23 mouse cellular contexts compared by ENCODE assay signal in the genomic region with DNA sequence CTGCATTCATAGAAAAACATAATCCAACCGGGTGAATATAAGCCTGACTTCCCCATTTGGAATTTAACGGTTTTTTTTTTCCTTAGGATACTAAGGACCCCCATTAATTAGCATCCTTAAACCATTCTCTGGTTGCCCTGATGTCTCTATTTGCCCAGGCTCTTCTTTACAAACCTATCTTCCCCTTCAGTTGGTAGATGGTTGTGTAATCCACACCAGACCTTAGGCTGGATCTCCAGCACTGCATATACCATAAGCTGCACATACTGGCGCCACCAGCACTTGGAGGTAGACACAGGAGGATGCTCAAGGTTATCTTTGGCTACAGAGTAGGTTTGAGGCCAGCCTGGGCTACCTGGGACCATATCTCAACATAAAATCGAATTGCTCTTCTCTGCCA.
"Had no signal": no experiment of that assay in that cellular context is flagged by ENCODE, and none has a peak within 500 bp of the region (broad histone marks: within the 10 kb centered on the region; RNA-seq: fewer than 3 reads in every experiment).

No protein-coding gene starts in this region.

- ATAC-seq: forebrain, postnatal 0 days; hindbrain, postnatal 0 days; intestine, embryonic 16.5 days; liver, embryonic 12.5 days had no signal

- H3K36me3 ChIP-seq: heart, embryonic 15.5 days; hindbrain, embryonic 13.5 days; hindbrain, embryonic 15.5 days; kidney, embryonic 15.5 days; limb, embryonic 13.5 days; limb, embryonic 15.5 days; liver, embryonic 12.5 days had no signal

- H3K27me3 ChIP-seq: heart, embryonic 13.5 days; heart, embryonic 15.5 days; hindbrain, embryonic 13.5 days; hindbrain, embryonic 15.5 days; kidney, embryonic 15.5 days; limb, embryonic 13.5 days; limb, embryonic 15.5 days; liver, embryonic 12.5 days had no signal

- H3K27ac ChIP-seq: heart, embryonic 13.5 days; heart, embryonic 15.5 days; hindbrain, embryonic 13.5 days; hindbrain, embryonic 15.5 days; hindbrain, postnatal 0 days; kidney, embryonic 15.5 days; kidney, postnatal 0 days; limb, embryonic 13.5 days; limb, embryonic 15.5 days; liver, embryonic 12.5 days had no signal

- H3K4me3 ChIP-seq: heart, embryonic 13.5 days; heart, embryonic 15.5 days; hindbrain, embryonic 13.5 days; hindbrain, embryonic 15.5 days; kidney, embryonic 15.5 days; limb, embryonic 13.5 days; limb, embryonic 15.5 days; liver, embryonic 12.5 days had no signal

- H3K4me1 ChIP-seq: heart, embryonic 13.5 days; heart, embryonic 15.5 days; hindbrain, embryonic 13.5 days; hindbrain, embryonic 15.5 days; kidney, embryonic 15.5 days; limb, embryonic 13.5 days; limb, embryonic 15.5 days; liver, embryonic 12.5 days had no signal

- H3K9ac ChIP-seq: forebrain, postnatal 0 days; heart, embryonic 13.5 days; heart, embryonic 15.5 days; hindbrain, embryonic 13.5 days; hindbrain, embryonic 15.5 days; kidney, embryonic 15.5 days; limb, embryonic 13.5 days; limb, embryonic 15.5 days; liver, embryonic 12.5 days had no signal

- DNase-seq: forebrain, postnatal 0 days; gastrocnemius, postnatal 14 days; heart, adult 18-20 months; heart, postnatal 14 days; heart, postnatal 36 days; kidney, adult 11 months; kidney, adult 2 months; kidney, adult 9 months; kidney, postnatal 14 days; kidney, postnatal 36 days; layer of hippocampus, postnatal 36 days; left cerebral cortex, postnatal 4 days had no signal
